Mouse (Mus musculus) testis, adult 2 months (tissue): ENCODE data around the gene Bco1. TPM values are rescaled to one million over a fixed set of nuclear protein-coding genes. Genes with fewer than 3 reads are reported as not detected.

Experiments
- H3K27ac ChIP-seq: fragments of 200-500 bp; 2 replicates; pipeline ENCODE4 v1.5.1; 2012; ENCODE audit warnings: low read depth, low read length; ENCODE audit not compliant: control insufficient read depth, insufficient read depth
- H3K27me3 ChIP-seq: fragments of 200-500 bp; 2 replicates; pipeline ENCODE4 v1.6.1; 2012; ENCODE audit warnings: mild to moderate bottlenecking, low read length, moderate library complexity; ENCODE audit not compliant: control insufficient read depth, insufficient read depth
- H3K36me3 ChIP-seq: fragments of 200-500 bp; 2 replicates; pipeline ENCODE4 v1.6.1; 2012; ENCODE audit warnings: mild to moderate bottlenecking, low read length; ENCODE audit not compliant: control insufficient read depth, insufficient read depth
- H3K4me1 ChIP-seq: fragments of 200-500 bp; 2 replicates; pipeline ENCODE4 v1.6.1; 2012; ENCODE audit warnings: low read length; ENCODE audit not compliant: control insufficient read depth, insufficient read depth
- H3K4me3 ChIP-seq: fragments of 200-500 bp; 2 replicates; pipeline ENCODE4 v1.5.1; 2012; ENCODE audit warnings: low read depth, mild to moderate bottlenecking, low read length, moderate library complexity, mixed read lengths; ENCODE audit not compliant: control insufficient read depth
- CTCF ChIP-seq: fragments of 200-500 bp; IDR thresholded peaks from 2 replicates; pipeline ENCODE4 v1.5.1; 2012; ENCODE audit warnings: low read depth, mild to moderate bottlenecking, inconsistent platforms, low read length, moderate library complexity; ENCODE audit not compliant: control insufficient read depth, insufficient read depth, insufficient replicate concordance
- POLR2A ChIP-seq: fragments of 200-500 bp; IDR thresholded peaks from 2 replicates; pipeline ENCODE4 v1.6.1; 2012; ENCODE audit warnings: low read depth, mild to moderate bottlenecking, inconsistent platforms, low read length, moderate library complexity; ENCODE audit not compliant: control insufficient read depth
- polyA plus RNA-seq: library from polyadenylated mRNA; depleted of rRNA; stranded (reverse); fragments of >200 nt; gene quantifications from 2 replicates; pipeline ENCODE4 v1.2.3, GENCODE M21; 2012

The Bco1 gene
- polyA plus RNA-seq, 1 experiment, result 38.7 TPM

DNA sequence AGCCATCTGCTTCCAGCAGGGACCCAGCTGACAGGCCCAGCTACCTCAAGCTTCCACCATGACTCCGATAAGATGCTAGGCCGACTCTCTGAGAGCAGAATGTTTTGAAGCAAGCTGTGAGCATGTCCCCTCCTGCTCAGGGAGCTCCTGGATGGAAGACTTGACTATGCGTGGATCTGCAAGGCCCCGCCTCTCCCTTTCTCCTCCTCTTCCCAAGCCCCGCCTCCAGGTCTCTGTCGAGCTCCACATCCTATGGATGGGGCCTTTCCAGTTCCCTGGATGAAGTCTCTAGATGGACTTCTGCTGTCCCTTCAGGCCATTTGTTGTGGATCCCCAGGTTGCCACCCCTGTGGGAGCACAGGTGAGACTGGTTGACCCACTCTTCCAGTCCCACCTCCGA lies 36.6 kb upstream of the Bco1 start:
- Histone ChIP-seq H3K4me1 (peaks cover 7% of the 10 kb centered on the region), H3K27ac (no peak overlapping the region), H3K4me3 (no peak overlapping the region), H3K27me3 (no peaks in the 10 kb centered on the region), H3K36me3 (no peaks in the 10 kb centered on the region)
- TF ChIP-seq CTCF (no peak), POLR2A (no peak)

DNA sequence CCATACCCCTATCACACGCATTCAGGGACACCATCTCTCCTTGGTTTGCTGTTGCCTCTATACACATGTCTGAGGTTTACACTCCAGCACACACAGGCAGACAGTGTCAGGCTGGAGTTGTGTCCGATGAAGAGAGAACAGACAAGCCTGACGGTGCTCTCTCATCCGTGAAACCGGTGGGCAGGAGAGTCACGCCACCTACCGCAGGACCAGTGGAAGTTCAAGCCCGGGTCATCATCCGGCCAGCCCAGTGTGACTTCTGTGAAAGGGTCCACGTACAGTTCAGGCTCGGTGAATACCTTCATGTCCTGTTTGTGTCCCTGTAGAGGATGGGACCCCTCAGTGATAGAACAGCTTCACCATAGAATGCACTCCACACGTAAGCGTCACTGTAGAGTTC lies 35.3 kb upstream of the Bco1 start:
- Histone ChIP-seq H3K4me1 (peaks cover 7% of the 10 kb centered on the region), H3K4me3 (no peak overlapping the region), H3K27me3 (no peaks in the 10 kb centered on the region), H3K27ac (no peak overlapping the region), H3K36me3 (no peaks in the 10 kb centered on the region)
- TF ChIP-seq CTCF, result 0 out of 2 replicates have a peak, but pooled peaks have one; percentile 1
- no peak for TF ChIP-seq POLR2A

- H3K4me1 ChIP-seq, result peaks cover 8% of the 10 kb centered on the region
- no peak for TF ChIP-seq POLR2A
- no peak for TF ChIP-seq CTCF
- no peak overlapping the region for H3K27ac ChIP-seq
- no peak overlapping the region for H3K4me3 ChIP-seq
- H3K36me3 ChIP-seq, result no peaks in the 10 kb centered on the region
- H3K27me3 ChIP-seq, result no peaks in the 10 kb centered on the region
These were observed 34.3 kb upstream of the Bco1 start for GRCm38 (mm10) chr8:117061180-117061880.

- Histone ChIP-seq H3K4me1 (peaks cover 10% of the 10 kb centered on the region), H3K4me3 (no peak overlapping the region), H3K27me3 (no peaks in the 10 kb centered on the region), H3K36me3 (no peaks in the 10 kb centered on the region), H3K27ac (no peak overlapping the region)
- TF ChIP-seq POLR2A (no peak), CTCF (no peak)
These were observed 28.7 kb upstream of the Bco1 start for GRCm38 (mm10) chr8:117066955-117067354.

DNA sequence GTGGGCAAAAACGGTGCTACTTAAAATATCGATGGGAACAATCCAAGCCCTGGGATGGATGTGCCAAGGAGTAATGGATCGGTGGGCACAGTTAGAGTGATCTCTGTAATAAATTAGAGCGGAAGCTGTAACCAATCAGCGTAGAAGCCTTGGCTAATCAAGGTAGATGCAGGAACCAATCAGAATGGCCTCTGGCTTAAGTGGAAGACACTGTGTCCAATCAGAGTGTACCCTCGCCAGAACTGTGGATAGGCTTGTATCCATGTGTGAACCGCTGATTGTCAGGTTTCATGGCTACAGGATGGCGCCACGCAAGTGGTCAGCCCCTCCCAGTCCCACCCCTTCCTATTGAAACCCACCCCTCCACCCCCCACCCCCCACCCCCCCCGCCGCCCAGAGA lies 28.3 kb upstream of the Bco1 start:
- Histone ChIP-seq H3K4me1 (peaks cover 10% of the 10 kb centered on the region), H3K27ac (no peak overlapping the region), H3K4me3 (no peak overlapping the region), H3K36me3 (no peaks in the 10 kb centered on the region), H3K27me3 (no peaks in the 10 kb centered on the region)
- TF ChIP-seq POLR2A, result no peak
- TF ChIP-seq CTCF, result no peak

GRCm38 (mm10) chr8:117068294-117068693 lies 27.4 kb upstream of the Bco1 start:
- TF ChIP-seq CTCF (no peak), POLR2A (no peak)
- H3K4me1 ChIP-seq, result peaks cover 10% of the 10 kb centered on the region

DNA sequence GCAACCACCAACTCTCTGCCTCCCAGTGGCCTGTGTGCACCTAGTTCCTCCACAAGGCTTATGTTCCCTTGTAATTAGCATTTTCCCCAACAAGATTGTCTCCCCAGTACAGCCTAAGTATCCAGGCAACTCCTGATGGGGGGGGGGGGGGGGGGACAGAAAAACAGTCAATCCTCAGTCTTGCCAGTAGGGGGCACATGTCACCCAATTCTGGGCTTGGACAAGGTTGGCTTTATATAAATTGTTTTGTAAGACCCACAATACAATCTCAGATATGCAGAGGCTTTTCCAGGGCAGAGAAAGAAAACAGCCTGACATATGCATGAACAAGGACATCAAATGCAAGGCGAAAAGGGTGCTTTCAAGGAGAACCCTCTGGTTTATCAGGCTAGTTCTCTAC lies 25.9 kb upstream of the Bco1 start:
- no peak for TF ChIP-seq POLR2A
- no peak for TF ChIP-seq CTCF
- no peak overlapping the region for H3K27ac ChIP-seq
- H3K27me3 ChIP-seq, result no peaks in the 10 kb centered on the region
- peaks cover 10% of the 10 kb centered on the region for H3K4me1 ChIP-seq
- H3K4me3 ChIP-seq, result no peak overlapping the region
- H3K36me3 ChIP-seq, result no peaks in the 10 kb centered on the region

More at GRCm38 (mm10) chr8:117068294-117068693, 27.4 kb upstream of the Bco1 start:
- no peaks in the 10 kb centered on the region for H3K36me3 ChIP-seq
- H3K27ac ChIP-seq, result no peak overlapping the region
- no peaks in the 10 kb centered on the region for H3K27me3 ChIP-seq
- no peak overlapping the region for H3K4me3 ChIP-seq

DNA sequence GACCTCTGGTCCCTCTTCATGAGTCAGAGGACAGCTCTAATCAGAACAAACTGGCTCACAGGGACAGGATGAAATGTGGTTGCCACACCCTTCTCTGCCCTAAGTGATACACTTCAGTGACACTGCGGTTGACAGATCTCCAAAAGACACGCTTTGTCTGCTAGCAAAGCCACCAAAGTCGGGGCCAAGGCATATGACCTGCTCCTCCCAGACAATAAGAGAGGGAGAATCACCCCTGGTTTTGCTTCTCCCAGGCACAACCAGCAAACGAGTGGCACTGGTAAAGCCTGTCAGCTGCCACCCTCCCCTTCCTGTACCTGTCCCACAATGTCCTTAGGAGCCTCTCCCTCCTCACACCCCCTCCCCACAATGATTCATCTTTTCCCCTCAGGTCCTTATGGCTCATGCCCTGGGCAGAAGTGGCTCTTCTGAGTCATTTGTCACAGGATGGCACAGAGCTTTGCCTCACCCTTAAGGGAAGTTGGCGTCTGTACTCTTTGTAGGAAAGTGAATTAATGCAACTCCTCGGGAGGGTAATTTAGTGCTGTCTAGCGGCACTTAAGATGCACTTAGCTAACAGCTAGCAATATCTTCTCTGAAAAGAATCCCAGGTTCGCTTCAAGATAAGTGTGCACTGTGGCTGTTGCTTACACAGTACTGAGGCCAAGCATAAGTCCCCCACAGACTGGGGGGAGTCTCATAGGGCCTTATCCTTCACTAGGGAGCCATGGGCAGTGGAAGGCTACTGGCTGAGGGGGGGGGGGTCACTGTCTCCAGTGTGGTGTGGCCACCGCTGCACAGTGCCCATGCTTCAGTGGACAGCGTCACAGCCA lies 21.1 kb upstream of the Bco1 start:
- no peak for TF ChIP-seq POLR2A
- no peak for TF ChIP-seq CTCF
- H3K27ac ChIP-seq, result no peak overlapping the region

More for the DNA sequence above, 21.1 kb upstream of the Bco1 start:
- no peaks in the 10 kb centered on the region for H3K4me1 ChIP-seq
- no peaks in the 10 kb centered on the region for H3K27me3 ChIP-seq
- H3K36me3 ChIP-seq, result no peaks in the 10 kb centered on the region
- no peak overlapping the region for H3K4me3 ChIP-seq
